Mouse (Mus musculus): ENCODE measurements around the gene Rbfox1. TPM values are rescaled to one million over a fixed set of nuclear protein-coding genes. Genes with fewer than 3 reads are reported as not detected.

Gene Rbfox1
- polyA plus RNA-seq, 1 experiment from 2014 or later, result 1.9 TPM

GRCm38 (mm10) chr16:7115945-7116344 lies 1230.8 kb downstream of the Rbfox1 start:
- no peak for ATAC-seq (ENCODE audit: low FRiP score, low TSS enrichment)
- no peak for TF ChIP-seq CTCF (IDR thresholded peaks at IDR 0.05; ENCODE audit: low read depth)
- no peak for TF ChIP-seq EP300 (optimal IDR thresholded peaks at IDR 0.05)
- Histone ChIP-seq H3K9ac (ENCODE audit: low read length) (no peak overlapping the region), H3K27ac (replicated peaks) (no peak overlapping the region), H3K4me1 (replicated peaks; ENCODE audit: control insufficient read depth, insufficient read depth) (no peaks in the 10 kb centered on the region), H3K4me3 (ENCODE audit: low read depth, low read length) (no peak overlapping the region), H3K27me3 (ENCODE audit: control insufficient read depth, insufficient read depth, low read length) (no peaks in the 10 kb centered on the region), H3K36me3 (ENCODE audit: control insufficient read depth, insufficient read depth, low read length) (no peaks in the 10 kb centered on the region), H3K4me2 (replicated peaks; ENCODE audit: low read depth) (no peak overlapping the region), H3K9me3 (ENCODE audit: control insufficient read depth, low read length) (no peaks in the 10 kb centered on the region)
- 60% methylated on average over 3 of the region's 3 CpGs for WGBS
- no peak for DNase-seq (ENCODE audit: low spot score)

GRCm38 (mm10) chr16:7129591-7129990 lies 1244.4 kb downstream of the Rbfox1 start:
- Histone ChIP-seq H3K4me1 (replicated peaks; ENCODE audit: control insufficient read depth, insufficient read depth) (no peaks in the 10 kb centered on the region), H3K9me3 (ENCODE audit: control insufficient read depth, low read length) (no peaks in the 10 kb centered on the region), H3K36me3 (ENCODE audit: control insufficient read depth, insufficient read depth, low read length) (no peaks in the 10 kb centered on the region), H3K4me3 (ENCODE audit: low read depth, low read length) (no peak overlapping the region), H3K9ac (ENCODE audit: low read length) (no peak overlapping the region), H3K27ac (replicated peaks) (no peak overlapping the region), H3K27me3 (ENCODE audit: control insufficient read depth, insufficient read depth, low read length) (no peaks in the 10 kb centered on the region), H3K4me2 (replicated peaks; ENCODE audit: low read depth) (no peak overlapping the region)
- TF ChIP-seq CTCF (IDR thresholded peaks at IDR 0.05; ENCODE audit: low read depth), result no peak
- TF ChIP-seq EP300 (optimal IDR thresholded peaks at IDR 0.05), result no peak
- 80% methylated on average over 5 of the region's 5 CpGs for WGBS
- ATAC-seq (ENCODE audit: low FRiP score, low TSS enrichment) (no peak), DNase-seq (ENCODE audit: low spot score) (no peak)

GRCm38 (mm10) chr16:7132434-7132833 lies 1247.3 kb downstream of the Rbfox1 start:
- TF ChIP-seq EP300 (optimal IDR thresholded peaks at IDR 0.05), result no peak
- no peak for TF ChIP-seq CTCF (IDR thresholded peaks at IDR 0.05; ENCODE audit: low read depth)
- ATAC-seq (ENCODE audit: low FRiP score, low TSS enrichment) (no peak), DNase-seq (ENCODE audit: low spot score) (no peak)
- Histone ChIP-seq H3K4me3 (ENCODE audit: low read depth, low read length) (no peak overlapping the region), H3K9me3 (ENCODE audit: control insufficient read depth, low read length) (no peaks in the 10 kb centered on the region), H3K9ac (ENCODE audit: low read length) (no peak overlapping the region), H3K27ac (replicated peaks) (no peak overlapping the region), H3K4me2 (replicated peaks; ENCODE audit: low read depth) (no peak overlapping the region), H3K36me3 (ENCODE audit: control insufficient read depth, insufficient read depth, low read length) (no peaks in the 10 kb centered on the region), H3K4me1 (replicated peaks; ENCODE audit: control insufficient read depth, insufficient read depth) (no peaks in the 10 kb centered on the region), H3K27me3 (ENCODE audit: control insufficient read depth, insufficient read depth, low read length) (no peaks in the 10 kb centered on the region)
- WGBS, result 50% methylated on average over 1 of the region's 1 CpGs

- ATAC-seq (ENCODE audit: low FRiP score, low TSS enrichment), result no peak
- WGBS, result 63% methylated on average over 1 of the region's 1 CpGs
- no peaks in the 10 kb centered on the region for H3K9me3 ChIP-seq (ENCODE audit: control insufficient read depth, low read length)
- H3K9ac ChIP-seq (ENCODE audit: low read length), result no peak overlapping the region
- TF ChIP-seq EP300 (optimal IDR thresholded peaks at IDR 0.05) (no peak), CTCF (IDR thresholded peaks at IDR 0.05; ENCODE audit: low read depth) (peak; percentile 74)
- H3K36me3 ChIP-seq (ENCODE audit: control insufficient read depth, insufficient read depth, low read length), result no peaks in the 10 kb centered on the region
- H3K4me1 ChIP-seq (replicated peaks; ENCODE audit: control insufficient read depth, insufficient read depth), result no peaks in the 10 kb centered on the region
- H3K4me3 ChIP-seq (ENCODE audit: low read depth, low read length), result no peak overlapping the region
- H3K27ac ChIP-seq (replicated peaks), result no peak overlapping the region
- H3K27me3 ChIP-seq (ENCODE audit: control insufficient read depth, insufficient read depth, low read length), result no peaks in the 10 kb centered on the region
- no peak for DNase-seq (ENCODE audit: low spot score)
- no peak overlapping the region for H3K4me2 ChIP-seq (replicated peaks; ENCODE audit: low read depth)
Measured at GRCm38 (mm10) chr16:7136971-7137370, 1251.8 kb downstream of the Rbfox1 start.

- H3K36me3 ChIP-seq (ENCODE audit: control insufficient read depth, insufficient read depth, low read length), result no peaks in the 10 kb centered on the region
- no peak for ATAC-seq (ENCODE audit: low FRiP score, low TSS enrichment)
- no peak overlapping the region for H3K4me2 ChIP-seq (replicated peaks; ENCODE audit: low read depth)
- H3K9ac ChIP-seq (ENCODE audit: low read length), result no peak overlapping the region
- H3K4me3 ChIP-seq (ENCODE audit: low read depth, low read length), result no peak overlapping the region
- DNase-seq (ENCODE audit: low spot score), result no peak
- no peaks in the 10 kb centered on the region for H3K4me1 ChIP-seq (replicated peaks; ENCODE audit: control insufficient read depth, insufficient read depth)
- WGBS, result 82% methylated on average over 2 of the region's 2 CpGs
- no peaks in the 10 kb centered on the region for H3K27me3 ChIP-seq (ENCODE audit: control insufficient read depth, insufficient read depth, low read length)
- no peak overlapping the region for H3K27ac ChIP-seq (replicated peaks)
- TF ChIP-seq EP300 (optimal IDR thresholded peaks at IDR 0.05) (no peak), CTCF (IDR thresholded peaks at IDR 0.05; ENCODE audit: low read depth) (no peak)
- H3K9me3 ChIP-seq (ENCODE audit: control insufficient read depth, low read length), result no peaks in the 10 kb centered on the region
Measured at GRCm38 (mm10) chr16:7139480-7139879, 1254.3 kb downstream of the Rbfox1 start.

GRCm38 (mm10) chr16:7140909-7141308 lies 1255.8 kb downstream of the Rbfox1 start:
- WGBS, result 73% methylated on average over 8 of the region's 8 CpGs
- TF ChIP-seq EP300 (optimal IDR thresholded peaks at IDR 0.05) (no peak), CTCF (IDR thresholded peaks at IDR 0.05; ENCODE audit: low read depth) (no peak)
- Histone ChIP-seq H3K36me3 (ENCODE audit: control insufficient read depth, insufficient read depth, low read length) (no peaks in the 10 kb centered on the region), H3K27ac (replicated peaks) (no peak overlapping the region), H3K4me1 (replicated peaks; ENCODE audit: control insufficient read depth, insufficient read depth) (no peaks in the 10 kb centered on the region), H3K4me2 (replicated peaks; ENCODE audit: low read depth) (no peak overlapping the region), H3K9ac (ENCODE audit: low read length) (no peak overlapping the region), H3K9me3 (ENCODE audit: control insufficient read depth, low read length) (no peaks in the 10 kb centered on the region), H3K27me3 (ENCODE audit: control insufficient read depth, insufficient read depth, low read length) (no peaks in the 10 kb centered on the region), H3K4me3 (ENCODE audit: low read depth, low read length) (no peak overlapping the region)
- no peak for DNase-seq (ENCODE audit: low spot score)
- ATAC-seq (ENCODE audit: low FRiP score, low TSS enrichment), result no peak
